Mouse (Mus musculus) liver, postnatal 0 days (tissue): Measurements from ENCODE around the gene Yy1. TPM values are rescaled to one million over a fixed set of nuclear protein-coding genes. Genes with fewer than 3 reads are reported as not detected.

Experiments
- ATAC-seq: fragments of 200-750 bp; cut with Nextera tagmentation; 2 replicates; pipeline ENCODE4 v1.8.0; 2017; ENCODE audit warnings: mild to moderate bottlenecking, moderate library complexity
- DNase-seq: peaks from one replicate; pipeline ENCODE4 v3.0.0-alpha.2; 2016
- H3K27ac ChIP-seq: fragments of 300-500 bp; sonication (generic); 2 replicates; pipeline ENCODE4 v1.5.1; 2014; ENCODE audit warnings: antibody characterized with exemption, moderate library complexity, mild to moderate bottlenecking, low read depth
- H3K27me3 ChIP-seq: fragments of 300-500 bp; sonication (generic); 2 replicates; pipeline ENCODE4 v1.6.1; 2014; ENCODE audit warnings: low read length, control low read depth, mixed read lengths; ENCODE audit not compliant: insufficient read depth
- H3K36me3 ChIP-seq: fragments of 300-500 bp; sonication (generic); replicated peaks from 2 replicates; pipeline ENCODE4 v1.6.1; 2014; ENCODE audit warnings: mild to moderate bottlenecking, control low read depth, low read length, moderate library complexity, mixed read lengths; ENCODE audit not compliant: insufficient read depth
- H3K4me1 ChIP-seq: fragments of 300-500 bp; sonication (generic); 2 replicates; pipeline ENCODE4 v1.6.1; 2014; ENCODE audit warnings: antibody characterized with exemption, mild to moderate bottlenecking, control low read depth; ENCODE audit not compliant: insufficient read depth
- H3K4me2 ChIP-seq: fragments of 300-500 bp; sonication (generic); 2 replicates; pipeline ENCODE4 v1.6.1; 2014; ENCODE audit warnings: low read depth, mild to moderate bottlenecking, low read length, moderate library complexity, mixed read lengths
- H3K4me3 ChIP-seq: fragments of 300-500 bp; sonication (generic); 2 replicates; pipeline ENCODE4 v1.5.1; 2014; ENCODE audit warnings: low read depth, low read length
- H3K9ac ChIP-seq: fragments of 300-500 bp; sonication (generic); replicated peaks from 2 replicates; pipeline ENCODE4 v1.6.1; 2014; ENCODE audit warnings: mild to moderate bottlenecking, moderate library complexity
- H3K9me3 ChIP-seq: fragments of 300-500 bp; sonication (generic); 2 replicates; pipeline ENCODE4 v1.6.1; 2016; ENCODE audit warnings: mild to moderate bottlenecking, control low read depth, low read length, mixed read lengths
- CTCF ChIP-seq: sonication (generic); IDR thresholded peaks from 2 replicates; pipeline ENCODE4 v1.5.1; 2016; ENCODE audit warnings: antibody characterized with exemption, low read depth
- EP300 ChIP-seq: IDR thresholded peaks from 2 replicates; pipeline ENCODE4 v1.6.1; 2016; ENCODE audit warnings: antibody characterized with exemption, low read depth, mild to moderate bottlenecking
- WGBS: fragments of 180-500 bp; shearing (Covaris S2); extraction: QIAGEN DNeasy Blood & Tissue Kit; methylation state at CpG from one replicate; pipeline ENCODE4 v1.1.7; 2014; ENCODE audit not compliant: insufficient replicate concordance; 5-methylcytosine and 5-hydroxymethylcytosine counted together
- polyA plus RNA-seq: library from polyadenylated mRNA; unstranded; fragments of >200 nt; fragmentation: Nextera tagmentation; extraction: Ambion mirVana; gene quantifications from 2 replicates; pipeline ENCODE4 v1.2.1, GENCODE M21; 2015

The Yy1 gene
- polyA plus RNA-seq, 1 experiment from 2014 or later = 5.3 TPM

GRCm38 (mm10) chr12:108826958-108827535 is 34.3 kb downstream of the Yy1 start:
- no peak for ATAC-seq
- H3K27ac ChIP-seq = no peak overlapping the region
- no peak overlapping the region for H3K9ac ChIP-seq
- 0 out of 2 replicates have a peak, but pooled peaks cover 5% of the 10 kb centered on the region for H3K36me3 ChIP-seq
- DNase-seq = no peak
- WGBS = 92% methylated on average over 28 of the region's 28 CpGs
- no peaks in the 10 kb centered on the region for H3K9me3 ChIP-seq
- peaks cover 4% of the 10 kb centered on the region for H3K4me1 ChIP-seq
- H3K27me3 ChIP-seq = no peaks in the 10 kb centered on the region
- TF ChIP-seq EP300 (no peak), CTCF (no peak)
- no peak overlapping the region for H3K4me2 ChIP-seq
- H3K4me3 ChIP-seq = no peak overlapping the region

GRCm38 (mm10) chr12:108827641-108828040 is 34.9 kb downstream of the Yy1 start:
- no peak overlapping the region for H3K9ac ChIP-seq
- no peaks in the 10 kb centered on the region for H3K27me3 ChIP-seq
- no peak overlapping the region for H3K27ac ChIP-seq
- WGBS = 95% methylated on average over 6 of the region's 6 CpGs
- no peak for TF ChIP-seq EP300
- TF ChIP-seq CTCF = no peak
- H3K4me2 ChIP-seq = no peak overlapping the region
- DNase-seq (no peak), ATAC-seq (no peak)
- 0 out of 2 replicates have a peak, but pooled peaks cover 5% of the 10 kb centered on the region for H3K36me3 ChIP-seq
- H3K4me3 ChIP-seq = no peak overlapping the region
- no peaks in the 10 kb centered on the region for H3K9me3 ChIP-seq
- H3K4me1 ChIP-seq = peaks cover 8% of the 10 kb centered on the region

GRCm38 (mm10) chr12:108829636-108830035 is 36.9 kb downstream of the Yy1 start:
- TF ChIP-seq CTCF (no peak), EP300 (no peak)
- Histone ChIP-seq H3K4me3 (no peak overlapping the region), H3K4me2 (no peak overlapping the region), H3K4me1 (peaks cover 11% of the 10 kb centered on the region), H3K9ac (no peak overlapping the region), H3K9me3 (no peaks in the 10 kb centered on the region), H3K27me3 (no peaks in the 10 kb centered on the region), H3K36me3 (0 out of 2 replicates have a peak, but pooled peaks cover 5% of the 10 kb centered on the region), H3K27ac (no peak overlapping the region)
- 78% methylated on average over 5 of the region's 5 CpGs for WGBS
- no peak for ATAC-seq
- DNase-seq = no peak

- TF ChIP-seq EP300 (no peak), CTCF (no peak)
- no peak overlapping the region for H3K4me2 ChIP-seq
- no peaks in the 10 kb centered on the region for H3K27me3 ChIP-seq
- 80% methylated on average over 6 of the region's 6 CpGs for WGBS
- peaks cover 16% of the 10 kb centered on the region for H3K4me1 ChIP-seq
- DNase-seq (no peak), ATAC-seq (no peak)
- no peak overlapping the region for H3K4me3 ChIP-seq
- H3K36me3 ChIP-seq = 0 out of 2 replicates have a peak, but pooled peaks cover 5% of the 10 kb centered on the region
- H3K9ac ChIP-seq = no peak overlapping the region
- H3K9me3 ChIP-seq = no peaks in the 10 kb centered on the region
- no peak overlapping the region for H3K27ac ChIP-seq
These were observed 37.6 kb downstream of the Yy1 start for GRCm38 (mm10) chr12:108830358-108830757.

- ATAC-seq (peak; percentile 18), DNase-seq (peak; percentile 87)
- 50% methylated on average over 9 of the region's 9 CpGs for WGBS
- Histone ChIP-seq H3K4me2 (peak overlapping the region; percentile 28; the same call in 1 of the 2 replicates), H3K4me3 (no peak overlapping the region), H3K27me3 (no peaks in the 10 kb centered on the region), H3K9ac (no peak overlapping the region), H3K27ac (peak overlapping the region; percentile 68), H3K4me1 (peaks cover 20% of the 10 kb centered on the region), H3K36me3 (0 out of 2 replicates have a peak, but pooled peaks cover 3% of the 10 kb centered on the region), H3K9me3 (no peaks in the 10 kb centered on the region)
- TF ChIP-seq CTCF = no peak
- 0 out of 2 replicates have a peak, but pooled peaks have one; percentile 11 for TF ChIP-seq EP300
These were observed 39.3 kb downstream of the Yy1 start for GRCm38 (mm10) chr12:108831966-108832643.

- Histone ChIP-seq H3K27ac (no peak overlapping the region), H3K36me3 (no peaks in the 10 kb centered on the region), H3K4me2 (no peak overlapping the region), H3K27me3 (no peaks in the 10 kb centered on the region), H3K9ac (no peak overlapping the region), H3K4me1 (peaks cover 20% of the 10 kb centered on the region), H3K9me3 (no peaks in the 10 kb centered on the region), H3K4me3 (no peak overlapping the region)
- WGBS = 82% methylated on average over 8 of the region's 8 CpGs
- ATAC-seq (no peak), DNase-seq (no peak)
- TF ChIP-seq EP300 (no peak), CTCF (no peak)
These were observed 40.1 kb downstream of the Yy1 start for GRCm38 (mm10) chr12:108832851-108833250.
